Mouse (Mus musculus): ENCODE measurements around the gene Hist1h3h.
"Not testable (repeated sequence)": the region's sequence is repeated elsewhere in the genome, so short reads cannot be mapped to it uniquely, and the experiment has no call there.

- not testable (repeated sequence) for TF ChIP-seq CTCF (conservative IDR thresholded peaks at IDR 0.05; ENCODE audit: low read length); POU5F1 (IDR thresholded peaks at IDR 0.05; ENCODE audit: borderline replicate concordance, low read length)
Observed at GRCm38 (mm10) chr13:21721757-21722372, 4.4 kb downstream of the Hist1h3h start, which contains the start of gene Hist1h2bm.

Data from E14TG2a.4 (cell line).